Mouse (Mus musculus): ENCODE data around the gene Rtn4rl1.

Rtn4rl1 gene

DNA sequence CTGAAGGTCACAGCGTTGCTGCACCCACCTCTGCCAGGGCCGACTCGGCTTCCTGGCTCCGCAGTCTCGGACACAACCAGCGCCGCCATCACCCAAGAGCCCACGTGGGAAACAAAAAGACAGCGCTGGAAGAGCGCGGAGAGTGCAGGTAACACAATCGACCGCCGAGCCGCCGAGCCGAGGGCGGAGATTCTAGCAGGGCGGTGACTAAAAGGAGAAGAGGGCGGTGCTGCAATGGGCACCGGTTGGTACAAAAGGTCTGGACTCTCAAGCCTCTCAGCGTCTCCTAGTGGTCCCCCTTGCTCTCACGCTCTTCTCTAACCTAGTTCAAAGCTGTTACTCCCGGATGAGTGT, 3.2 kb upstream of the Rtn4rl1 start:
- peak; percentile 82 for DNase-seq

DNA sequence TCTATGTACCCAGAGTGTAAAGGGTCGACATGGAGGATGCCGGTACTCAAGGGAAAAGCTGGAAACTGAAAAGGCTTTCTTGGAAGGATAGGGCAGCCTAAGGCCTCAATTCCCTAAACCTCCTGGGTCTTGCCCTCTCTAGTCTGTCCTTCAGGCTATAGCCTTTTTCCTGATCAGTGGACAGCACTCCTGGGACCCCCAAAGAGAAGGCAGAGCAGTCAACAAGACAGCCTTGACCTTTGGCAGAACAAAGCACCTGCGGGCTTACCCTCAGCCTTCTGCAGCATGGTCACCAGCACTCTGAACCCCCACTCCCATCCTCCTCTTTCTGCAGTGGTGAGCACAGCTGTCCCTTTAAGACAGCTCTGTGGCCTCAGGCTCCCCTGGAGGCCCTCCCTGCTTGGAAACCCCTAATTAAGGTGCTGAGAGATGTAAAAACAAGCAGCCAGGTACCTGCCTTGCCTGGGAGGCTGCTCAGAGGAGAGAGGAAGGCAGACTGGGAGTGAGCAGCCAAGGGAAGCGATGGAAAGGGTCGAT, 2.6 kb upstream of the Rtn4rl1 start, which contains the start of gene Dph1:
Dph1 (minus strand) TSS at position 337 of the 537 bp plus-strand sequence.
- no peak for DNase-seq

DNA sequence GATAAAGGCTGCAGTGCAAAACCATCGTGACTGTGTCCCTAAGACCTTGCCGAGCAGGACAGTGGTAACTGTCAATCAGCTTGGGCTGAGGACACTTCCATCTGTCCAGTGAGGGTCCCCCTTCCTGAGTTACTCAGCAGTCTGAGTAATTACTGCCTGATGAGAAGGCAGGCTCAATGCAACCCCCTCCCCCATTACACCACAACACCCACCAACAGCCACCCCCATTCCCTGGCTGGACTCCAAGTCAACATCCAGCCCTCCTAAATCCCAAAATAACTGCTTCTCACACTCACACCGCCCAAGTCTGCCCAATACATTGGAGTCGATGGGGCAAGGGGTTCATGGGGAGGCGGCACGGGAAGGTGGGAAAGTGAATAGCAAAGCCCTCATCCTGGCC, 1.7 kb upstream of the Rtn4rl1 start:
- no peak for DNase-seq

DNA sequence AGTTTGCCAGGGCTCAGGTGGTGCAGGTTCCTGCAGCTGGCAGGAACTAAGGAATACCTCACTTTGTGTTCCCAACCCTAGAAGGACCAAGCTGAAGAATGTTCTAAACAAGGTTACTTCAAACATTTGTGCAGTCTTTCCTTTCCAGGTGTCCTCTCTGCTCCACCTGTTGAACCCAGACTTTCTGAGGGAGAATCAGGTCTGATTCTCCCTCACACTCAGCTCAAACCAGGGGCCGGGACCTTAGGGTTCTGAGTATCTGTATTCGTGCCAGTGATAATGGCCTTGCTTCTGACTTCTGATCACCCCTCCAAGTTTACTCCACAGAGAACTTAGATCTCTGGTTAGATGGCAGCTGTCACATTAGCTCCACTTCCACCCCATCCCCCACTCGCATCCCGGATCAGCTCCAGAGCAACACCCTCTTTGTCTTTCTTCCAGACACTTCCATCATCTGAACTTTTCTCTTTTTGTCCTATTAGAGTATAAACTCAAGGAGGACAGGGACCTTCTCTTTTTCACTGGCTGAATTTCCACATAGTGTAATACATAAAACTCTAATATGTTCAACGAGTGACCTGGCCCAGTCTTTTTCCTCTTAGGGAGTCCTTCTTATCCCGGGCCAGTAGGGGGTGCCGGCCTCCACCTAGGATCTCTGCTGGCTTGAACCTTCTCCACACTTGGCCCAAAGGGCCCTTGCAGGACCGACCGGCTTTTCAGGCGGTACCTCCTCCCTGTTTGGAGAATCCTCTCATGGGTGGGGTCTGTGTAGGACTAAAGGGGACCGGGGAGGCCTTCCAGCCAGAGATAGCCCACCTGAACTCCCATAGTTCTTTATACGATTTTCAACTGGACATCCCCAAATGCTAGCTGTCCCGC, 1.0 kb upstream of the Rtn4rl1 start:
- peak; percentile 85 for DNase-seq

DNA sequence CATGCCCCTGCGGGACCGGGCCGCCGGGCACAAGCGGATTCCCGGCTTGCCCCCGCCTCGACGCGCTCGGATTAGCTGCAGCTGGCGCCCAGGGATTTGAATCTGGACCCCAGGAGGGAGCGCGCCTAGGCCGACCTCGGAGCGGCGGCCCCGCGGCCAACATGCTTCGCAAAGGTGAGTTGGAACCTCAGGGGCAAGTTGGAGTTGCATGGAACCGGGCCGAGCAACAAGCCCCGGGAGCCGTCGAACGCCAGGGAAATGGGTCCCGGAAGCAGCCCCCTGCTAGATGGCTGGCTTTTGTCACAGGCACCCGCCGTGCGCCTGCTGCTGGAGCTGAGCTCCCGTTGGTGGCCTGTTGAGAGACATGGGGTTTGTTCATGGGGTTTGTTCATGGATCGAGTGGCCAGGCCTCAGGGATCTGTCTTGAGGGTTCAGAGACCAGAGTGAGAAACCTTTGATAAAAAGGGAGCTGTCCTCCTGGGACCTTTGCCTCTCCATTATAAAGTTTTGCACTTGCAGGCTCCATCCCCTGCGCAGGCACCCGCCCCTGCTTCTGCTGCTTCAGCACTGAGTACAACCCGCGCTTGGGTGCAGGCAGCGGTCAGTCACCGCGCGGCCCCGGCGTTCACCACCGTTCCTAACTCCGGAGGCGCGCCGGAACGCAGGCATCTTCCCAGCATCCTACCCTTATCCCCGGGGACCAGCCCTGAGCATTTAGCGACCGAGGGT, 702 bp downstream of the Rtn4rl1 start:
- peak; percentile 24 for DNase-seq

DNA sequence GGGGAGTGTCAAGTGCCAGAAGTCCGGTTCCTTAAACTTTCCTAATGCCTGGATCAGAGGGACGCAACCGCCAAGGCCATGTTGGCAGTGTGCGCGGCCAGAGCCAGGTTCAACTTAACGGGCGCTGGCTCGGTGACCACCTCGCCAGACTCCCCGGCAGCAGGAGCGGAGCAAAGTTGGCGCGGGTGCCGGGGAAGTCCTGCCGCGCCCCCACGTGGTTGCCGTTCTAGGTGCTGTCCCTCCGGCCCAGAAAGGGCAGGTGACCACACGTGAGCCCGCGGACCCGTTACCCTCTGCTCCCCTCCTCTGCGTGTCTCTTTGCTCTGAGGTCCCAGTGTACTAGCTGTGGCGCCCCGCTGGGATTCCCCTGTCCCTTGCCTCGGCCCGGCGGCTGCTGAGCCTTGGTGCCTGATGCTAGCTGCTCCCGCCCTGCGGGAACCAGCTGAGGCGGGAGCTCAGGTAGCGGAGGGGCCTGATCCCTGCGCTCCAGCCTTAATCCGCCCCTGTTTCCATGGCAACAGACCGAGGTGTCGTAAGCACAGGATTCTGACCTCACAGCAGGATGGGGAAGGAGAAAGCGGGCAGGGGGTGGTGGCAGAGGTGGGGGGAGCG, 1.4 kb downstream of the Rtn4rl1 start:
- DNase-seq, result peak; percentile 51

DNA sequence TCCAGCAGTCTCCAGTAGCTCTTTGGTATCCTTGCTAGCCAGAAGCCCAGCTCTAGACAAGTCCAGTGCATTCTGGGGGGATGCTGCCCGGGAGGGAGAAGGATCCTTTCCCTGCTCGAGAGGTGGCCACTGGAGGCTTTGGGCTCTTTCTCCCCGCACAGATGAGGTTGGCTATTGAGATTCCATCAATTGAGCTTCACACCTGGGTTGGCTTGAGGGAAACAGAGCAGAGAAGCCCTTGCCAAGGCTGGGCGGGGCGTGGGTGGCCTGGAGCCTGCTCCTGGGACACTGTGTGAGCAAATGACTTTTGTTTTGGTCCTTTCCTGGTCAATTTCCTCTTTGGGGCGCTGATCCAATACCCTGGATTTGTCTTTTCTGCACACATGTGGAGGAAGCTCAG, 2.5 kb downstream of the Rtn4rl1 start:
- DNase-seq, result no peak

DNA sequence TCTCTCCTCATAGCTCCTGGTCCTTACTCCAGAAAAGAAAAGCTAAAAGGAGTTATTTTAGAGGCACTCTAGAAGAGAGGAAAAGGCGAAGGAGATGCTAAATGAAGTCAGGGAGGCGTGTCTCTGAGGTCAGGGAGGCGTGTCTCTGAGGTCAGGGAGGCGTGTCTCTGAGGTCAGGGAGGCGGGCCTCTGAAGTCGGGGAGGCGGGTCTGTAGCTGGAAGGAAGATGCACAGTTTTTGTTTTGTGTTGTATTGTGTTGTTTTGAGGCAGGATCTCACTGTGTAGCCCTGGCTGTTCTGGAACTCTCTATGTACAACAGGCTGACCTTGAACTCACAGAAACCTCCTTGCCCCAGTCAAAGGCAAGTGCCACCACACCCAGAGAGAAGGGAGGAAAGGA, 4.4 kb downstream of the Rtn4rl1 start:
- DNase-seq, result no peak

DNA sequence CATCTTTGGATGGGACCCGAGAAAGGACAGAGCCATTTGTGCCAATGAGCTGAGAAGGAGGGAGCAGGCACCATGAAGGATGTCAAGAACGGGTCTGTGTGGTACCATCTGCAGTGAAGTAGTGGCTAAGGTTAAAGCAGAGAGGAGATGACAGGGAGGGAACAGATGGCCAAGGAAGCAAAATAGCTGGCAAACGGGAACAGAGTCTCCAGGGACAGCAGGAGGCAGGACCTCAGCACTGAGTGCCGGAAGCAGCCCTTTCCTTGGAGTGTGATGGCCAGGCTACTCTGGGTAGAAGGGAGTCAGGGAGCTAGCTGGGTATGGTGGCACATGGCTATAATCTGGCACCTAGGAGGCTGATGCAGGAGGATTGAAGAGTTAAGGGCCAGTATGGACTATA, 5.2 kb downstream of the Rtn4rl1 start:
- no peak for DNase-seq

DNA sequence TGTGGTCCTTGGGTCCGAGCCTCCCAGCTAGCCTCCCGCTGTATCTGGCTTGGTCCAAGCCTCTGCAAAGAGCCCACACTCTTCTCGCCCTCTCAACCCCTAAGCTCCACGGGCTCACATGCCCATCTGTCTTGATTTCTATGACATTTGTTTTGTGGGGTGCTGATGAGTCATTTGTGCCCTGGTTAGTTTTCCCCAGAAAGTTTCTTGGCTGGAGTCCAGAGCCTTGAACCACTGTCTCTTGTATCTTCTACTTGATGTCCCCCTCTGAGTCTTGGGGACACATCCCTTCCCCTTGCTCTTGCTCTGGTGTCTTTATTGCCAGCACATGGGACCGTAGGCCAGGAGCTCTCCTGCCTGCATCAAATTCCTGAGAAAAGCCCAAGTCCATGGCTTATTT, 6.4 kb downstream of the Rtn4rl1 start:
- no peak for DNase-seq

DNA sequence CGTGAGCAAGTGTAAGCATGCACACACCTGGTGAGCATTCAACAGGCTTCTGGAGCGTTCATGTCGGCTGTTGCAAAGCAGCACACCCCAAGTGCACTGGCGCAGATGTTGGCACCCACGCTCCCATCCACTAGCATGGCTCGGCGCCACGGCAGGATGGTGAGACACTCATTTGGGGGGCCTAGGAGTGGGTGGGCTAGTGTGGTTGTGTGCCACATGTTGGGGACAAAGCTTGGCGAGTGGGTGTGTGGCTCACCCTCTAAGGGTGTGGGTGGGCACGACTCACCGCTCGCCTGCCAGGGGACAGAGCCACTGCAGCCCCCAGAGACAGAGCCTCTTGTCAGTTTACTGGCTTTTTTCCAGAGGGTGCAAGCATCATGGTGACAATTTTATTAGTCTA, 7.4 kb downstream of the Rtn4rl1 start:
- no peak for DNase-seq

DNA sequence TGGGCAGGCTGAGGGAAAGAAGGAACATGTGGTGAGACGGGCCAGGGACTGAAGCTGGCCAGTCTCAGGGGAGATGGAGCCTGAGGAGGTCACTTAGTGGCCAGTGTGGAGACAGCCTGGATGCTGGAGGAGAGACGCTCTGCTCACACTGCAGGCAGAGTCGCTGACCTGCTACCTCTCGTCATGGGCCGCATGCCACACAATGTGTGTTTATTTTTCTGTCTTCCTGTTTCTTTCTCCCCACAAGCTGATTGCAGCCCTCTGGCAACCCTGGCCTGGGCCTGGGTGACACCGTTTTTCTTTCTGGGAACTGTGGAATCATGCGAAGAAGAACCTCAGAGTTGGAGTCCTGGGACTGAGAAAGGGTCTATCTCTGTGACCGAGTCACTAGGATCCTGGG, 8.1 kb downstream of the Rtn4rl1 start:
- no peak for DNase-seq

DNA sequence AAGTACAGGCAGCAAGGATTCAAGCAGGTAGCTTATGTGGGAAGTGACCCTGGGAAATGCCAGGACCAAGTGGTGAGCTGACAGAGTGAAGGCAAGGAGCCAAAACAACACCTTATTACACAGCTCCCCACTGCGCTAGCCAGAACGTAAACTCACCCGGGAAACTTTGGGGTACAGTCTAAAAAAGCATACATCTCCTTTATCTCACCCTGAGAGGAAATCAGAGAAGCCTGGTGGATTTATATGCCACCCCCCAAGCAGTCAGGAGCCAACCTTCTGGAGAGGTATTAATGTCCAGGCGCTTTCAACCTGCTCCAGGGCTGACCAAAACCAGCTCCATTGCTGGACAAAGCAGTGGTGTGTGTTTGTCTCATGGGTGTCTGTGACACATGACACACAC, 10.3 kb downstream of the Rtn4rl1 start:
- no peak for DNase-seq

DNA sequence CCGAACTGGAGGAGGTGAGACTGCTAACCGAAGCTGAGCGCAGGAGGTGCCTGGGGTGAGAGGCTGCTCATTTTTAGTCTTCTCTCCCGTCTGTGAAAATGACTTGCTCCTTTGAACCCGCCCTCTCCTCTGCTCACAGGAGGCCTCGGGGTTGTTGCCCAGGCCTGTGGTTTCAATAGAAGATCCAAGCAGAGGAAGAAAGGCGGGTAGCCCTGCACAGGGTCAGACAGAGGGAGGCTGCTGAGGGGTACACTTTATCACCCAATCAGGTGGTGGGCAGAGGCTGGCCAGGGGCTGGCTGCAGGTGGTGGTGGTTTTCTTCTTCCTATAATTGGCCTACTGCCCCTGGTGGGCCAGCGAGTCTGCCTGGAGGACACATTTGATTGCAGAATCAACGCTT, 10.9 kb downstream of the Rtn4rl1 start:
- DNase-seq, result no peak

DNA sequence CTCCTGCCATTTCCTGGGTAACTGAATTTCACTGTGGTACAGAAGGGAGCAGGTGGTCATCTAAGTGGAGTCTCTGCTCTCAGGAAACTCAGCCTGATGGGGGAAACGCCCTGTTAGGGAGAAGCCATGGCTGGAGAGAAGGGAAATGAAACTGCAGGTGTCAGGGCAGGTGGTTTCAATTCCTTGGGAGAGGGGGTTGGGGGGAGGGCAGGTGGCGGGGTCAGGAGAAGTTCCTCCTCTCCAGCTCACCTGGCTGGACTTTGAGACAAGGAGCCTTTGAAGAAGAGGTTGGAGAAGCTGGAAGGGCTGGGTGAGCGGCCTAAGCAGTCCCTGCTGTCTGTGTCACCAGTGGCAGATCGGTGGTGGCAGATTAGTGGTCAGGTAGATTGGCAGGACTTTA, 12.8 kb downstream of the Rtn4rl1 start:
- DNase-seq, result no peak

DNA sequence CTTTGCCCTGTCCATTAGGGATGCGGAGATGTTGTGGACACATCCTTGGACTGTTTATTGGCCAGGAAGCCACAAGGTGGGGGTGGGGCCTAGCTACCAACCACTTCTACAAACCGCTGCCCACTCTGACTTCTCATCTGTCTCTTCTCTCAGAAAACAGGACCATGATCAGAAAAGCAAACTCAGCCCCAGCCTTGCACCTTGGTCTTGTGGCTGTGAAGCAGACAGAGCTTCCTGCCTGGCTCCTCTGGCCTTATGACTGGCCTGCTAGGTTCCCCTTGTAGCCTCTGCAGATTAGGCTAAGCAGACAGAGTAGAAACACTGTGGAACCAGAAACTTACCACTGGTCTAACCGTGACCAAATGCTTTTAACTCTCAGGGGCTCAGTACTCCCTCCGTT, 15.8 kb downstream of the Rtn4rl1 start:
- DNase-seq, result no peak

DNA sequence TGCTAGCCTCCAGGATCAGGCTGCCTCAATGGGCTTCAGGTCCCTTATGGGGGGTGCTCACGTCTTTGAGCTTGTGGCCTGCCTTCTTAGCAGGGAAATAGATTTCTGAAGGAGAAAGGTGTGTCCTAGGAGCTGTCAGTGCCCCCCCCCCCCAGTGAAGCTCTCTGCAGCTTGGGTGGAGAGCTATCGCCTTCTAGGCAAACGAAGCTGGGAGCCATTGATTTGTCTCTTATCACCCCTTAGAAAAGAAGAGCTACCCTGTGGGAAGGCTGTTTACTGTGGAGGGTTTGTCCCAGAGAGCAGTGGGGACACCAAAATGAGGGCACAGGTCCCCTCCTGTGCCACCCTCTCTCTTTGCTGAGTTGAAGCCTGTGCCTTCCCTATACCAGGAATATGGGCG, 16.5 kb downstream of the Rtn4rl1 start:
- DNase-seq, result no peak

DNA sequence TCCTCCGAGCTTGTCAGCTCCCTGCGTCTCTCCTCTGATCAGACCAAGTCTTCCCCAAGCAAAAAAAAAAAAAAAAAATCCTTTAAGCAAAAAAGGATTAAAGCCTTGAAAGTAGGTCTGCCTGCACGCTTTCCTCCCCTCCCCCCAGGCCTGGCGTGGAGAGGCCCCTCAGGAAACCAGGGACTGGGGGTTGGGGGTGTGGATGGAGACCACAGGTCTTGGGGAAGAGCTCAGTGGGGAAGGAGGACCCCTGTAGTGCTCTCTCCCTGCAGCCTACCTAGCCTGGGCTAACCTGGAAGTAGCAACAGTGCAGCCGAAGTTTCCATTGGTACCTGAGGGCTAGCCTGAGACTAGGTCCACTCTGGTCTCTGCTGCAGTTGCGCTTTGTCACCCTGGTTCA, 17.2 kb downstream of the Rtn4rl1 start:
- DNase-seq, result no peak

DNA sequence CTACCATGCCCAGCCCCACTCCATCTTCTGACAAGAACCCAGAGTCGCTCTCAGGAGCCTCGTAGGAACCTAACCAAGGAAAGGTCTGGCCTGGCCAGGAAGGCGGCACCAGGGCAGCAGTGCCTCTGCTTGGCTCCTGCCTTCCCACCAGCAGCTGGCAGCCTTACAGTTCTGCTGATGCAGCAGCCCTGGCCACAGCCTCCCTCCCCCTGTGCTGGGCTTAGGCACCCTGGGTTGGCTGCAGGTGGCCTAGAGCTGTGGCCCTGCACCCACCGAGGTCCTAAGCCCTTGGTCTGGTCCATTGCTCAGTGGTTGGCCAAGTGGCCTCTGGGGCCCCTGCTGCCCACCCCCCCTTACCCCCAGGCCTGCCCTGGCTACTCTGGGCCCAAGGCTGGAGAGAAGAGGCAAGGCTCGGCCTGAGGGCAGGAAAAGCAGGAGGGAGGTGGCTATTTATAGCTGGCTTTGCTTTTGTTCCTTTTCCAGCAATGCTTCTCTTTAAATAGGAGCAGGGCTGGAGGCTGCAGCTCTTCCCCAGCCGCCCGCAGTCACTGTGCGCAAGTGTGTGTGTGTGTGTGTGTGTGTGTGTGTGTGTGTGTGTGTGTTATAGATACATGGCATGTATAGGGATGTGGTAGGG, 18.6 kb downstream of the Rtn4rl1 start:
- no peak for DNase-seq

DNA sequence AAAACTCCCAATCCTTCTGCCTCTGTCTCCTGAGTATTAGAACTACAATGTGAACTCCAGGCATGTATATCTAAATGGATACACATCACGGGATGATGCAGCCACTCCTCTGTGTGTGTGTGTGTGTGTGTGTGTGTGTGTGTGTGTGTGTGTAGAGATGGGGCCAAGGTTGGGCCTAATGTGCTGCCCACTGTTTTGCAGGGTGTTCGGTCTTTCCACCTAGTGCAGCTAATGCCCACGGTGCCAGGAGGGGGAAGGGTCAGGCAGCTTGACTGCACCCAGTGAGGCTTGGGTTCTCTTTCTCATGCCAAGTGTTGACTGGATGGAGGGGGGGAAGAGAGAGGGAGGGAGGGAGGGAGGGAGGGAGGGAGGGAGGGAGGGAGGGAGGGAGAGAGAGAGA, 19.3 kb downstream of the Rtn4rl1 start:
- no peak for DNase-seq

DNA sequence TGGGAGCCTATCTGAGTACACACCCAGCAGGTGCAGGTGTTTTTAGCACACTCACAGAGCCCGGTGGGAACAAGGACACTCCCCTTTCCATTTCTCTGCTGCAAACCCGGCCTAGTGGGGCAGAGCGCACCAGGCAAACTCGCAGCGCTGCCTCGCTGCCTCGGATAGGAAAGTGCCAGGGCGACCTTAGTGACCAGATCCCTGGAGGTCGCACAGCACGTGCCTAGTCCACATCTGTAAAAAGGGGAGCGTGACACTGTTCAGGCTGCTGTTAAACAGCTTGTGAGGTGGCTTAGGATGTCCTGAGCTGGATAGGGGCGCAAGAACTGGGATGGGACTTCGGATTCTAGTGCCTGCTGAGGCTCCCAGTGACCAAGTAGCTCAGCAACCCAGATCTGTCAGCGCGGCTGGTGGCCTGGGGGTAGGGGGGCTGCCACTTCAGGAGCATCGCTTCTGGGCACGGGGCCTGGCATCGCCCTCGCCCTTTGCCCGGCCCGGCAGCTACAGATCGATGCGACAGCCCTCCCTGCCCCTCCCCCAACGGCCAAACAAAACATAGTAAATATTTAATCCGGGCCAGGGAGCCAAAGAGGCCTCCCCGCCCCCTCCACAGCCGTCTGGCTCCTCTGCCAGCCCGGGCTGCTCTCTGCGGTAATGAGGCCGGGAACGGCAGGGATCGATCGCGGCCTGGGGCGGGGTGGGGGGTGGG, 19.9 kb downstream of the Rtn4rl1 start:
- peak; percentile 69 for DNase-seq

Measured in lung, postnatal 14 days (tissue).